Mouse (Mus musculus) hindbrain, embryonic 11.5 days (tissue): ENCODE results near the gene Pkd1. TPM values are rescaled to one million over a fixed set of nuclear protein-coding genes. Genes with fewer than 3 reads are reported as not detected.

Source experiments
- ATAC-seq: fragments of 200-750 bp; cut with Nextera tagmentation; 2 replicates; pipeline ENCODE4 v1.8.0; 2017; ENCODE audit warnings: mild to moderate bottlenecking, moderate TSS enrichment, moderate library complexity; ENCODE audit not compliant: low FRiP score
- DNase-seq: peaks from one replicate; pipeline ENCODE4 v3.0.0-alpha.2; 2015; ENCODE audit warnings: low spot score
- H3K27ac ChIP-seq: fragments of 300-500 bp; sonication (generic); 2 replicates; pipeline ENCODE4 v1.5.1; 2014; ENCODE audit warnings: mild to moderate bottlenecking, low read depth, low read length
- H3K27me3 ChIP-seq: fragments of 300-500 bp; sonication (generic); 2 replicates; pipeline ENCODE4 v1.6.1; 2014; ENCODE audit warnings: mild to moderate bottlenecking, low read length, moderate library complexity, mixed read lengths; ENCODE audit not compliant: control insufficient read depth, insufficient read depth
- H3K36me3 ChIP-seq: fragments of 300-500 bp; sonication (generic); 2 replicates; pipeline ENCODE4 v1.6.1; 2014; ENCODE audit warnings: mild to moderate bottlenecking, low read length, moderate library complexity, mixed read lengths; ENCODE audit not compliant: control insufficient read depth, insufficient read depth
- H3K4me1 ChIP-seq: fragments of 300-500 bp; sonication (generic); replicated peaks from 2 replicates; pipeline ENCODE4 v1.6.1; 2014; ENCODE audit warnings: low read length, mixed read lengths; ENCODE audit not compliant: control insufficient read depth, insufficient read depth
- H3K4me2 ChIP-seq: fragments of 300-500 bp; sonication (generic); replicated peaks from 2 replicates; pipeline ENCODE4 v1.6.1; 2014; ENCODE audit warnings: mild to moderate bottlenecking, low read depth, low read length
- H3K4me3 ChIP-seq: fragments of 300-500 bp; sonication (generic); 2 replicates; pipeline ENCODE4 v1.5.1; 2014; ENCODE audit warnings: low read depth, low read length
- H3K9ac ChIP-seq: fragments of 300-500 bp; sonication (generic); 2 replicates; pipeline ENCODE4 v1.6.1; 2014; ENCODE audit warnings: low read depth, low read length
- H3K9me3 ChIP-seq: fragments of 300-500 bp; sonication (generic); 2 replicates; pipeline ENCODE4 v1.6.1; 2016; ENCODE audit warnings: low read length; ENCODE audit not compliant: control insufficient read depth
- WGBS: fragments of 180-500 bp; shearing (Covaris S2); extraction: QIAGEN DNeasy Blood & Tissue Kit; methylation state at CpG from one replicate; pipeline ENCODE4 v1.1.7; 2014; 5-methylcytosine and 5-hydroxymethylcytosine counted together
- polyA plus RNA-seq: library from polyadenylated mRNA; unstranded; fragments of >200 nt; fragmentation: Nextera tagmentation; extraction: Ambion mirVana; gene quantifications from 2 replicates; pipeline ENCODE4 v1.2.1, GENCODE M21; 2014

Gene Pkd1
- polyA plus RNA-seq = 16.0 and 22.2 TPM in 2 replicates

DNA sequence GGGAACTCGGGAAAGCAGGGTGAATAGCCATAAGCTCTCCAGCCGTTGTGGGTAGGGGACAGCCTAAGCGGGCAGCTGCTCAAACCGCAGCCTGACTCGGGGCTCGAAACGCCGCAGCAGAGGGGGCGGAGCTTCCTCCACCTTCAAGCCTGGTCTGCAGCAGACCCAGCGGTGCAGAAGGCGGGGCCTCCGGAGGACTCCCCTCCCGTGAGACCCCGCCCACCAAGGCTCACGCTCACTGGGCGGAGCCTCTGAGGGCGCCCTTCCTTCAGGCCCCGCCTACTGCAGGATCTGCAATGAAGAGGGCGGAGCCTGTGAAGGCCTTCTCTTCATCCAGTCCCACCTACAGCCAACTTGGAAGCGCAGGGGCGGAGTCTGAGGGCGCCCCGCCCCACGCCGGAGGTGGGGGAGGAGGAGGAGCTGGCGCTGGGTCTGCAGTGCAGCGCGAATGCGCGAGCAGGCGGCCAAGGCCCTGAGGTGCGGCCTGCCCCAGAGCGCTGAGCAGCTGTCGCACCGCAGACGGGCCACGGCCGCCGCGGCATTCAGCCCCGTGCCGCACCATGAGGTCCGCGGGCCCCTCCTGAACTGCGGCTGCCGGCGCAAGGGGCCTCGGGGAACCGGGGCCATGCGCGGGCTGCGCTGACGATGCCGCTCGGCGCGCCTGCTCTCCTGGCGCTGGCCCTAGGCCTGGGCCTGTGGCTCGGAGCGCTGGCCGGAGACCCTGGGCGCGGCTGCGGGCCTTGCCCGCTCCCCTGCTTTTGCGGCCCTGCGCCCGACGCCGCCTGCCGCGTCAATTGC, at the start of gene Pkd1:
Gene Pkd1, plus strand, starts transcription at position 217 of the 798 bp plus-strand sequence.
- H3K27me3 ChIP-seq = peaks cover 8% of the 10 kb centered on the region; the same call in 1 of the 2 replicates
- under 1% methylated on average over 69 of the region's 72 CpGs for WGBS

DNA sequence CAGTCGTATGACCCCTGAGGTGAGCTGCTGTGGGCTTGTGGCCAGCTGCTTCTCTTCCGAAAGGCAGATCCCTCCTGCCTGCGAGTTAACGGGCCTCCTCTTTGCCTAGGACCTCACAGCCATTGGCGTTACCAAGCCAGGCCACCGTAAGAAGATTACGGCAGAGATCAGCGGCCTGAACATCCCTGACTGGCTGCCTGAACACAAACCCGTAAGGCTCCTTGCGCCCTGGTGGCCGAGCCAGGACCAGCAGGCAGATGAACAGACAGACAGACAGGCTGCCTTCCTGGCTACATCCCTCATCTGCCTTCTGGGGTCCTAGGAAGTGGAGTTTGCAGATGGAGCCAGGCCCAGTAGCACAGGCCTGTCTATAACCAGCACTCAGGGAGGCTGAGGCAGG, 47.4 kb upstream of the Pkd1 start:
- no peak for DNase-seq
- Histone ChIP-seq H3K27me3 (no peaks in the 10 kb centered on the region), H3K4me3 (no peak overlapping the region), H3K9ac (no peak overlapping the region), H3K27ac (no peak overlapping the region), H3K4me2 (no peak overlapping the region), H3K9me3 (no peaks in the 10 kb centered on the region), H3K4me1 (no peaks in the 10 kb centered on the region), H3K36me3 (no peaks in the 10 kb centered on the region)
- no peak for ATAC-seq
- 49% methylated on average over 11 of the region's 11 CpGs for WGBS

More for the DNA sequence above, at the start of gene Pkd1:
- Histone ChIP-seq H3K4me2 (peak within 1 kb of the TSS; percentile 88), H3K4me1 (peaks cover 8% of the 10 kb centered on the region), H3K9ac (peak within 1 kb of the TSS; percentile 69), H3K27ac (peak within 1 kb of the TSS; percentile 96), H3K4me3 (peak within 1 kb of the TSS; percentile 70), H3K36me3 (no peaks in the 10 kb centered on the region), H3K9me3 (no peaks in the 10 kb centered on the region)
- peak; percentile 96 for ATAC-seq
- peak; percentile 100 for DNase-seq

DNA sequence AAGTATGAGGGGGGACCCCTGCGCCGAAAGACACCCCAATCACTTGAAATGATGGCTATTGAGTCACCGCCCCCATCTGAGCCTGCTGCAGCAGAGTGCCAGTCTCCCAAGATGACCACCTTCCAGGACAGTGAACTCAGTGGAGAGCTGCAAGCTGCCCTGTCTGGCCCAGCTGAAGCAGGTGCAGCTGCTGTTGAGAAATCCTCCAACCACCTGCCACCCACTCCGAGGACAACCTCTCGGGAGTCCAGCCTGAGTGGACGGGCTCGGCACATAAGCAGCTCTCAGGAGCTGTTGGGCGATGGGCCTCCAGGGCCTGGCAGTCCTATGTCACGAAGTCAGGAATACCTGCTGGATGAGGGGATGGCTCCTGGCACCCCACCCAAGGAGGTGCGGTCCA, 45.5 kb upstream of the Pkd1 start:
- DNase-seq = no peak
- 90% methylated on average over 10 of the region's 10 CpGs for WGBS
- Histone ChIP-seq H3K27ac (no peak overlapping the region), H3K4me2 (no peak overlapping the region), H3K4me1 (no peaks in the 10 kb centered on the region), H3K4me3 (no peak overlapping the region), H3K9me3 (no peaks in the 10 kb centered on the region), H3K9ac (no peak overlapping the region), H3K36me3 (peaks cover 7% of the 10 kb centered on the region; the same call in 1 of the 2 replicates), H3K27me3 (no peaks in the 10 kb centered on the region)
- ATAC-seq = no peak

DNA sequence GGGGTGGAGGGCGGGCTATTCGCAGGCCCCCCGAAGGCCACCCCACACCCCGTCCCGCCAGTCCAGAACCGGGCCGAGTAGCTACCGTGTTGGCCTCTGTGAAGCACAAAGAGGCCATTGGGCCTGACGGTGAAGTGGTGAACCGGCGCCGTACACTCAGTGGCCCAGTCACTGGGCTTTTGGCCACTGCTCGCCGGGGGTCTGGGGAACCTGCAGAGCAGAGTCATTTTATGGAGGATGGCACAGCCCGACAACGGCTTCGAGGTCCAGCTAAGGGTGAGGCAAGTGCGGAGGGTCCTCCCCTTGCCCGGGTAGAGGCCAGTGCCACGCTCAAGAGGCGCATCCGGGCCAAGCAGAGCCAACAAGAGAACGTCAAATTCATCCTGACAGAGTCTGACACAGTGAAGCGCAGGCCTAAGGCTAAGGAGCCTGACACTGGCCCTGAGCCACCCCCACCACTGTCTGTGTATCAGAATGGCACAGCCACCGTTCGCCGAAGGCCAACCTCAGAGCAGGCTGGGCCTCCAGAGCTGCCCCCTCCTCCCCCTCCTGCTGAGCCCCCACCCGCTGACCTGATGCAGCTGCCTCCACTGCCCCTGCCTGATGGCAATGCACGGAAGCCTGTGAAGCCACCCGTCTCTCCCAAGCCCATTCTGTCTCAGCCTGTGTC, 44.2 kb upstream of the Pkd1 start:
- H3K9me3 ChIP-seq = no peaks in the 10 kb centered on the region
- no peak overlapping the region for H3K9ac ChIP-seq
- H3K27me3 ChIP-seq = no peaks in the 10 kb centered on the region
- peaks cover 7% of the 10 kb centered on the region; the same call in 1 of the 2 replicates for H3K36me3 ChIP-seq
- ATAC-seq = no peak
- 92% methylated on average over 29 of the region's 30 CpGs for WGBS
- DNase-seq = no peak
- H3K4me3 ChIP-seq = no peak overlapping the region
- no peaks in the 10 kb centered on the region for H3K4me1 ChIP-seq
- H3K27ac ChIP-seq = no peak overlapping the region
- no peak overlapping the region for H3K4me2 ChIP-seq

DNA sequence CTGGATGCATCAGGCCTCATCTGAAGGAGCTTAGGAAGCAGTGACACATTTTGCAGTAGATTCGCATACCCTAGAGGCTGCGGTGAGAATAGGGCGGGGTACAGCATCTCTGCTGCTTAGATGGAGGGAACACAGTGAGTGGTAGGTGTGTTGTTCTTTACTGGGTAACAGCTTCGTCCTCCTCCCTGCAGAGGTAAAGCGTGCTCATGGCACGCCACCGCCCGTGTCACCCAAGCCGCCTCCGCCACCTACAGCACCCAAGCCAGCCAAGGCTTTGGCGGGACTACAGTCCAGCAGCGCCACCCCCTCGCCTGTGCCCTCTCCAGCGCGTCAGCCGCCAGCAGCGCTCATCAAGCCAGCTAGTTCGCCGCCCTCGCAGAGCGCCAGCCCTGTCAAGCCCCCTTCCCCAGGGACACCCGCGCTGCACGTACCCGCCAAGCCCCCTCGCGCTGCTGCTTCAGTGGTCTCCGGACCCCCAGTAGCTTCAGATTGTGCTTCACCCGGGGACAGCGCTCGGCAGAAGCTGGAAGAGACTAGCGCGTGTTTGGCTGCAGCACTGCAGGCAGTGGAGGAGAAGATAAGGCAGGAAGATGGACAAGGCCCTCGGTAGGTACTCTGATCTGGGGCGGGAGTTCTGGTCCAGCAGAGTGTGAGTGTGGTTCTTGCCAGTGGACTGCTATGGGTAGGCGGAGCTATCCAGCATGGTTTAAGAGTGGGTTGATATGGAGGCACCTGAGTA, 43.1 kb upstream of the Pkd1 start:
- no peaks in the 10 kb centered on the region for H3K27me3 ChIP-seq
- H3K9ac ChIP-seq = no peak overlapping the region
- H3K27ac ChIP-seq = no peak overlapping the region
- H3K4me1 ChIP-seq = no peaks in the 10 kb centered on the region
- peak; percentile 36 for DNase-seq
- peaks cover 13% of the 10 kb centered on the region; the same call in 1 of the 2 replicates for H3K36me3 ChIP-seq
- WGBS = 25% methylated on average over 36 of the region's 36 CpGs
- ATAC-seq = peak; percentile 34
- H3K4me3 ChIP-seq = no peak overlapping the region
- H3K9me3 ChIP-seq = no peaks in the 10 kb centered on the region
- H3K4me2 ChIP-seq = 0 out of 2 replicates have a peak overlapping the region, but pooled peaks have one; percentile 11

DNA sequence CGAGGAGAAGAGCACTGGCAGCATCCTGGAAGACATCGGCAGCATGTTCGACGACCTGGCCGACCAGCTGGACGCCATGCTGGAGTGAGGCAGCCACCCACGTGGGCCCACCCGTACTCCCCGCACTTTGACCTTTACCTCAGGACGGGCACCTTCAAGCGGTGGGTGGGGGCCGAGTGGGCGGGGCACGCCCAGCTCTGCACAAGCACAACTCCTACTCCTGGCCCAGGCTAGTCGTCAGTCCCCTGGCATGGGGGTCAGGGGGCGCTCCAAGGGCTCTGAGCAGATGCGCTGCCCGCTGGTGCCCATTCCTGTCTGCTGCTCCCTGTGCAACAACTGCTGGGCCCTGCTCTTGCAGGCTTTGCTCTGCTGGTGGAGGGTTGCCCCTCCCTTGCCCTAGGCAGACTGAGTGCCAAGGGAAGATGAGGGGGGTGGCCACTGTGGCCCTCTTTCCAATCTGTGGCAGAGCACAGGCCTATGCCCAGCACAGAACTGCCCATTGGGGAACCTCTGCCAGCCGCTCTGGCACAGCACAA, 42.4 kb upstream of the Pkd1 start:
- no peak overlapping the region for H3K4me2 ChIP-seq
- H3K27me3 ChIP-seq = no peaks in the 10 kb centered on the region
- peaks cover 14% of the 10 kb centered on the region; the same call in 1 of the 2 replicates for H3K36me3 ChIP-seq
- no peak for DNase-seq
- ATAC-seq = peak; percentile 17; the same call in 1 of the 2 replicates
- H3K9ac ChIP-seq = no peak overlapping the region
- no peak overlapping the region for H3K4me3 ChIP-seq
- WGBS = 53% methylated on average over 19 of the region's 19 CpGs
- no peak overlapping the region for H3K27ac ChIP-seq
- H3K4me1 ChIP-seq = no peaks in the 10 kb centered on the region
- H3K9me3 ChIP-seq = no peaks in the 10 kb centered on the region

DNA sequence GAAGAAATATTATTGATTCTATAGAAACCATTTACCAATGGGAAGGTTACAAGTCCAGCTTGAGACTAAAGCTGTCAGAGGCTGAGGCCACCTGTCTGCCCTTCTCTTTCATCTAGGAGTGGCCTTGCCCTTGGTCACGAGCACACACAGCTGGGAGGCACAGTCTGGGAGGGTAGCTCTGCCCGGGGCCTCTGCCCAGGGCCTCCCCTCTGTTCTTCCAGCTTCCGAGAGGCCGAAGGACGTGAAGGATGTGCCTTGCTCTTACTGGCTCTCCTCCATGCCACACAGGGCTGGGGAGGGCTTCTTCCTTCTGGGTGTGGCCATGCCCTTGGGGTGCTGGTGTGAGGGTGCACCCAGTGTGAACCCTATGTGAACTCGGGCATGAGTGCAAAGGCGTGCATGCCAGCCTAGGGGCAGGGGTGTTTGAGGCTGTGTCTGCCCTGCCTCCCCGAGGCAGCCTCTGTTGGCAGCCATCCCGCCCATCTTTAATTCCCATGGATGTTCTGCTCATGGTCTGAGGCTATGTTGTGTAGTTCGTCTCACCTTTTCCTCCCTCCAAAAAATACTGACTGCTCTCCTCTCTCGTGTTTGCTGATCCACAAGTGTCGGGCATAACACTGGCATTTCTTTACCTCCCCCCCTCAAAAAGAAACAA, 41.7 kb upstream of the Pkd1 start:
- ATAC-seq (no peak), DNase-seq (no peak)
- Histone ChIP-seq H3K27me3 (no peaks in the 10 kb centered on the region), H3K36me3 (peaks cover 14% of the 10 kb centered on the region; the same call in 1 of the 2 replicates), H3K4me1 (no peaks in the 10 kb centered on the region), H3K9me3 (no peaks in the 10 kb centered on the region), H3K9ac (no peak overlapping the region), H3K4me2 (no peak overlapping the region), H3K27ac (no peak overlapping the region), H3K4me3 (no peak overlapping the region)
- WGBS = 79% methylated on average over 12 of the region's 12 CpGs

DNA sequence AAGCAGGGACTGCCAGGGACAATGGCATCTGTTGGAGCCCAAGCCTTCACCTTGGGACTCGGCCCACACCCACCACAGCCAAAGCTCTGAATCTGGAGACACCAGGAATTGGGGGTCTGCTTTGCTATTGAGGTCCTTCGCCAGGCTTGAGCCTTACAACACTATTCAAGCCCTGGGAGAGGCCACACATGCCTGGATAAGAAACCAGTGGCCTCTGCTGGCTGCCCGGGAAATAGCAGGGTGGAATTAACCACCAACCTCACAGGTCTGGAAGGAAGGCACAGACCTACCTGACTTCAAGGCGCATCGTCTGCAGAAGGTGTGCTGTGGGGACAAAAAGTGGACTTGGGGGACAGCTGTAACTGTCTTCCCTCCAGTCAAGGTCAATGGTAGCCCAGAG, 36.0 kb upstream of the Pkd1 start:
- DNase-seq (peak; percentile 61), ATAC-seq (peak; percentile 35; the same call in 1 of the 2 replicates)
- Histone ChIP-seq H3K27ac (no peak overlapping the region), H3K36me3 (peaks cover 16% of the 10 kb centered on the region), H3K4me1 (no peaks in the 10 kb centered on the region), H3K9ac (no peak overlapping the region), H3K4me2 (no peak overlapping the region), H3K9me3 (no peaks in the 10 kb centered on the region), H3K4me3 (no peak overlapping the region), H3K27me3 (no peaks in the 10 kb centered on the region)
- 57% methylated on average over 5 of the region's 5 CpGs for WGBS
